18 mouse cellular contexts compared by ENCODE assay signal in genomic region chr14:99541716-99542115, GRCm38 (mm10).
DNase-seq lines count a peak whose midpoint lies in the region; ATAC-seq and TF ChIP-seq lines count a peak whose summit lies in the region.
"Had no signal": no experiment of that assay in that cellular context is flagged by ENCODE, and none has a peak within 500 bp of the region (broad histone marks: within the 10 kb centered on the region; RNA-seq: fewer than 3 reads in every experiment).

No protein-coding gene starts in this region.

- H3K4me3 ChIP-seq in forebrain, embryonic 10.5 days, result no peak overlapping the region
- H3K4me3 ChIP-seq: forebrain, embryonic 12.5 days; forebrain, embryonic 15.5 days; hindbrain, embryonic 12.5 days; hindbrain, embryonic 15.5 days had no signal

- no peak overlapping the region for H3K27ac ChIP-seq in forebrain, embryonic 10.5 days
- H3K27ac ChIP-seq: forebrain, embryonic 12.5 days; forebrain, embryonic 15.5 days; hindbrain, embryonic 12.5 days; hindbrain, embryonic 15.5 days had no signal

- H3K36me3 ChIP-seq in forebrain, embryonic 10.5 days (replicated peaks), result no peaks in the 10 kb centered on the region
- H3K36me3 ChIP-seq: forebrain, embryonic 12.5 days; forebrain, embryonic 15.5 days; hindbrain, embryonic 12.5 days; hindbrain, embryonic 15.5 days had no signal

- in situ Hi-C loops in Patski (cut with MboI; ENCODE audit: low pct_unique_long_range_greater_than_20kb), result loop anchor here (10.0 to 25.0 kb wide), 2 partner anchors 237 to 346 kb away; no protein-coding TSS in a partner anchor

- DNase-seq in lung, postnatal 14 days, result peak; percentile 5
- DNase-seq in lung, postnatal 4 days, result no peak
- peak; percentile 60 for DNase-seq in 3T3-L1 (ENCODE audit: low read depth, low spot score)
- DNase-seq in Patski (ENCODE audit: low read depth, low spot score), result no peak
- DNase-seq in lung, postnatal 36 days, result peak; percentile 19
- DNase-seq in forebrain, embryonic 10.5 days (ENCODE audit: extremely low spot score, low spot score), result no peak
- DNase-seq in yolk sac, embryonic 10.5 days (ENCODE audit: low spot score), result no peak
- DNase-seq: adrenal gland, adult 8-10 months; adrenal gland, postnatal 25 days; cerebellum, adult 18-20 months; cerebellum, adult 9-10 months; cerebellum, postnatal 14 days; gastrocnemius, postnatal 10 days had no signal

- H3K27me3 ChIP-seq in Patski, result no peaks in the 10 kb centered on the region
- no peaks in the 10 kb centered on the region for H3K27me3 ChIP-seq in forebrain, embryonic 10.5 days (ENCODE audit: poor library complexity, severe bottlenecking)
- H3K27me3 ChIP-seq: forebrain, embryonic 12.5 days; forebrain, embryonic 15.5 days; hindbrain, embryonic 12.5 days; hindbrain, embryonic 15.5 days had no signal

- H3K9me3 ChIP-seq in forebrain, embryonic 10.5 days, result no peaks in the 10 kb centered on the region
- H3K9me3 ChIP-seq: forebrain, embryonic 12.5 days; forebrain, embryonic 15.5 days; hindbrain, embryonic 12.5 days; hindbrain, embryonic 15.5 days had no signal

- no peak for TF ChIP-seq CTCF in Patski (IDR thresholded peaks at IDR 0.05)

- no peaks in the 10 kb centered on the region for H3K4me1 ChIP-seq in forebrain, embryonic 10.5 days
- H3K4me1 ChIP-seq: forebrain, embryonic 12.5 days; forebrain, embryonic 15.5 days; hindbrain, embryonic 12.5 days; hindbrain, embryonic 15.5 days had no signal

- POLR2A ChIA-PET in Patski (lab: Charles Lee), result no interaction called here

- CTCF ChIA-PET in Patski (lab: Charles Lee), result no interaction called here

- peak; percentile 62 for ATAC-seq in Patski
- ATAC-seq: activated CD4-positive, CD25-positive, alpha-beta regulatory T cell, adult 4 months; forebrain, embryonic 15.5 days had no signal

Comparison
In these comparisons a context has a peak if more than half of its experiments do, and no peak if none do; other contexts are left out.
1. DNase-seq: peak in lung, postnatal 14 days (single experiment), 3T3-L1 (single experiment) and lung, postnatal 36 days (single experiment); none in lung, postnatal 4 days (0 of 2), Patski (single experiment), forebrain, embryonic 10.5 days (single experiment) and yolk sac, embryonic 10.5 days (single experiment).